Mouse (Mus musculus) spleen, adult 2 months (tissue): ENCODE data around the gene Dusp23.

Experiments used
- CTCF ChIP-seq: fragments of 200-500 bp; IDR thresholded peaks from 2 replicates; pipeline ENCODE4 v1.5.1; 2011; ENCODE audit warnings: mild to moderate bottlenecking, inconsistent platforms; ENCODE audit not compliant: insufficient read depth, insufficient read length, insufficient replicate concordance; ENCODE audit errors: extremely low read depth
- POLR2A ChIP-seq: fragments of 200-500 bp; IDR thresholded peaks from 2 replicates; pipeline ENCODE4 v1.6.1; 2011; ENCODE audit warnings: low read depth, low read length, inconsistent platforms

- TF ChIP-seq POLR2A (no peak), CTCF (no peak)
Measured at GRCm38 (mm10) chr1:172582436-172582835, 50.3 kb downstream of the Dusp23 start.
